ENCODE assay signal across 12 mouse cellular contexts in the genomic region with DNA sequence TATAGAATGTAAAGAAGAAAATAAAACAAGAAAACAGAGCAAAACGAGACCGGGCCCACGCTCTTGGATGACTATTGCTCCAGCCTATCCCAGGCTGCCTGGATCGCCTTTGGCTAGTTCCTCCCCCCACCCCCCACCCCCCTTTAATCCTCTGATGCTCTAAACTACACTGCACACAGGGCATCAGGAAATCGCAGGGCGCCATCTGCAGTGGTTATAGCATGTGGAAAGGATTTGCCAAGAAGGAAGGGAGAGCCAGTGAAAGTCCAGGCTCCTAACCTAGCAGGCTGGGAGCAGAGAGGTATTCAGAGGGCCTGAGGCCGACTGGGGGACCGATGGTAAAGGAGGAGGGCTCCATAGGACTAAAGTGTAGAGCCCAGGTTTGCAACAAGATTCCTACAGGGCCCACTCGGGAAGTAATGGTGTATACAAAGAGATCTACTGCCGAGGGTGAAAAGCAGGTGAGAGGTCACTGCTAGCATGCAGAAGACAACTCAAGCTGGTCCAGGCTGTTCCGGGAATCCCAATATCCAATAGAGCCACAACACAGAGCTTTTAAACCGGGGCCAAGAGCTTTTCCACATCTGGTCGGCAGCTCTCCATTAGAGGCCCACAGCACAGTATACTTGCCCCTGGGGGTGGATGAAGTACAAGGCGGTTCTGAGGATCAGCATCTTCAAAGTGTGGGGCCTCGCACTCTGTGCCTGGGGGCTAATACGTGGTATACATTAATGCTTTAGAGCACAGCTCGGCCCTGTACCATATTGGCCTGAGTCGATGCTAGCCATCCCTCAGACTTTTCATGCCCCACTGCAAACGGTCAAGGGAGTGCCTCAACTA.
DNase-seq lines count a peak whose midpoint lies in the region; ATAC-seq lines count a peak whose summit lies in the region.
"Had no signal": no experiment of that assay in that cellular context is flagged by ENCODE, and none has a peak within 500 bp of the region (broad histone marks: within the 10 kb centered on the region; RNA-seq: fewer than 3 reads in every experiment).

No protein-coding gene starts in this region.

- 0 out of 2 replicates have a peak overlapping the region, but pooled peaks have one; percentile 6 for H3K9ac ChIP-seq in kidney, embryonic 16.5 days (replicated peaks; ENCODE audit: low read length)
- H3K9ac ChIP-seq in embryonic facial prominence, embryonic 14.5 days (ENCODE audit: low read depth, low read length): no peak overlapping the region
- no peak overlapping the region for H3K9ac ChIP-seq in limb, embryonic 11.5 days (ENCODE audit: low read length)
- H3K9ac ChIP-seq in neural tube, embryonic 13.5 days: peak overlapping the region; percentile 39
- H3K9ac ChIP-seq: liver, embryonic 12.5 days had no signal

- H3K9me3 ChIP-seq in kidney, embryonic 16.5 days (ENCODE audit: low read length): no peaks in the 10 kb centered on the region
- H3K9me3 ChIP-seq in embryonic facial prominence, embryonic 14.5 days (ENCODE audit: control insufficient read depth, low read length): no peaks in the 10 kb centered on the region
- H3K9me3 ChIP-seq in limb, embryonic 11.5 days (ENCODE audit: control insufficient read depth, low read length): no peaks in the 10 kb centered on the region
- H3K9me3 ChIP-seq in neural tube, embryonic 13.5 days: no peaks in the 10 kb centered on the region
- H3K9me3 ChIP-seq: liver, embryonic 12.5 days had no signal

- no peak overlapping the region for H3K4me2 ChIP-seq in kidney, embryonic 16.5 days (replicated peaks; ENCODE audit: low read depth, low read length)
- no peak overlapping the region for H3K4me2 ChIP-seq in embryonic facial prominence, embryonic 14.5 days (ENCODE audit: low read depth, low read length)
- peak overlapping the region; percentile 11; the same call in 1 of the 2 replicates for H3K4me2 ChIP-seq in limb, embryonic 11.5 days (ENCODE audit: low read depth, severe bottlenecking)
- H3K4me2 ChIP-seq in neural tube, embryonic 13.5 days: no peak overlapping the region
- H3K4me2 ChIP-seq: liver, embryonic 12.5 days had no signal

- H3K36me3 ChIP-seq in kidney, embryonic 16.5 days (ENCODE audit: insufficient read depth, low read length): peaks cover 10% of the 10 kb centered on the region
- peaks cover 8% of the 10 kb centered on the region; the same call in 1 of the 2 replicates for H3K36me3 ChIP-seq in embryonic facial prominence, embryonic 14.5 days (ENCODE audit: control insufficient read depth, insufficient read depth, low read length)
- H3K36me3 ChIP-seq in limb, embryonic 11.5 days (ENCODE audit: control insufficient read depth, insufficient read depth, low read length): no peaks in the 10 kb centered on the region
- no peaks in the 10 kb centered on the region for H3K36me3 ChIP-seq in neural tube, embryonic 13.5 days

- H3K4me1 ChIP-seq in kidney, embryonic 16.5 days (ENCODE audit: insufficient read depth, low read length): peaks cover 51% of the 10 kb centered on the region
- H3K4me1 ChIP-seq in embryonic facial prominence, embryonic 14.5 days (ENCODE audit: control insufficient read depth, insufficient read depth, low read length): peaks cover 33% of the 10 kb centered on the region
- peaks cover 78% of the 10 kb centered on the region for H3K4me1 ChIP-seq in limb, embryonic 11.5 days (ENCODE audit: control insufficient read depth, insufficient read depth, low read length)
- peaks cover 86% of the 10 kb centered on the region for H3K4me1 ChIP-seq in neural tube, embryonic 13.5 days (replicated peaks)

- H3K27ac ChIP-seq in kidney, embryonic 16.5 days (ENCODE audit: low read length): no peak overlapping the region
- H3K27ac ChIP-seq in embryonic facial prominence, embryonic 14.5 days (replicated peaks; ENCODE audit: low read depth, low read length): no peak overlapping the region
- peak overlapping the region; percentile 79 for H3K27ac ChIP-seq in limb, embryonic 11.5 days (replicated peaks; ENCODE audit: low read depth, low read length)
- H3K27ac ChIP-seq in neural tube, embryonic 13.5 days (replicated peaks): peak overlapping the region; percentile 81
- H3K27ac ChIP-seq: liver, embryonic 12.5 days had no signal

- H3K27me3 ChIP-seq in kidney, embryonic 16.5 days (ENCODE audit: insufficient read depth, low read length): no peaks in the 10 kb centered on the region
- H3K27me3 ChIP-seq in embryonic facial prominence, embryonic 14.5 days (replicated peaks; ENCODE audit: control insufficient read depth, insufficient read depth, low read length): no peaks in the 10 kb centered on the region
- no peaks in the 10 kb centered on the region for H3K27me3 ChIP-seq in limb, embryonic 11.5 days (ENCODE audit: control insufficient read depth, insufficient read depth, low read length)
- no peaks in the 10 kb centered on the region for H3K27me3 ChIP-seq in neural tube, embryonic 13.5 days
- H3K27me3 ChIP-seq: liver, embryonic 12.5 days had no signal

- no peak for ATAC-seq in kidney, embryonic 16.5 days (ENCODE audit: low FRiP score, low TSS enrichment)
- peak; percentile 13; the same call in 1 of the 2 replicates for ATAC-seq in embryonic facial prominence, embryonic 14.5 days (ENCODE audit: low read depth)
- peak; percentile 55 for ATAC-seq in limb, embryonic 11.5 days (ENCODE audit: insufficient number of reproducible peaks, low FRiP score, low TSS enrichment, low read depth)
- ATAC-seq in neural tube, embryonic 13.5 days (ENCODE audit: low read depth): peak; percentile 47; the same call in 1 of the 2 replicates
- ATAC-seq: liver, embryonic 12.5 days had no signal

- WGBS in kidney, embryonic 16.5 days: 55% methylated on average over 19 of the region's 19 CpGs
- WGBS in embryonic facial prominence, embryonic 14.5 days: 28% methylated on average over 19 of the region's 19 CpGs
- WGBS in limb, embryonic 11.5 days: 16% methylated on average over 19 of the region's 19 CpGs
- WGBS in neural tube, embryonic 13.5 days: 60% methylated on average over 19 of the region's 19 CpGs

- H3K4me3 ChIP-seq in kidney, embryonic 16.5 days (ENCODE audit: low read length): no peak overlapping the region
- no peak overlapping the region for H3K4me3 ChIP-seq in embryonic facial prominence, embryonic 14.5 days (ENCODE audit: low read depth, low read length)
- H3K4me3 ChIP-seq in limb, embryonic 11.5 days (ENCODE audit: low read depth, low read length): no peak overlapping the region
- H3K4me3 ChIP-seq in neural tube, embryonic 13.5 days: no peak overlapping the region
- H3K4me3 ChIP-seq: liver, embryonic 12.5 days had no signal

- DNase-seq in kidney, adult 18-20 months: no peak
- peak; percentile 34 for DNase-seq in embryonic facial prominence, embryonic 14.5 days (ENCODE audit: low spot score)
- DNase-seq in limb, embryonic 11.5 days (ENCODE audit: low spot score): peak; percentile 68
- DNase-seq in cerebellum, adult 18-20 months: no peak
- DNase-seq in gastrocnemius, adult 18-20 months (ENCODE audit: low spot score): no peak
- DNase-seq in thymus, postnatal 36 days: no peak
- DNase-seq: cerebellum, adult 8-10 months; gastrocnemius, postnatal 25 days; right cerebral cortex, postnatal 25 days had no signal

Comparison
In these comparisons a context has a peak if more than half of its experiments do, and no peak if none do; other contexts are left out.
1. H3K27ac ChIP-seq: peak in limb, embryonic 11.5 days (single experiment) and neural tube, embryonic 13.5 days (single experiment); none in kidney, embryonic 16.5 days (single experiment) and embryonic facial prominence, embryonic 14.5 days (single experiment).
2. H3K9ac ChIP-seq: peak in kidney, embryonic 16.5 days (single experiment) and neural tube, embryonic 13.5 days (single experiment); none in embryonic facial prominence, embryonic 14.5 days (single experiment) and limb, embryonic 11.5 days (single experiment).
3. DNase-seq: peak in embryonic facial prominence, embryonic 14.5 days (single experiment) and limb, embryonic 11.5 days (single experiment); none in kidney, adult 18-20 months (single experiment), cerebellum, adult 18-20 months (0 of 2), gastrocnemius, adult 18-20 months (single experiment) and thymus, postnatal 36 days (0 of 2).